ENCODE assay signal across 14 mouse cellular contexts in genomic region chr17:14506123-14506522, GRCm38 (mm10).
DNase-seq lines count a peak whose midpoint lies in the region.
"Had no signal": no experiment of that assay in that cellular context is flagged by ENCODE, and none has a peak within 500 bp of the region (broad histone marks: within the 10 kb centered on the region; RNA-seq: fewer than 3 reads in every experiment).

No protein-coding gene starts in this region.

- intact Hi-C loops in heart, postnatal 36 days (cut with DNase I), result no loop called here

- peak; percentile 86 for DNase-seq in heart, adult 11 months
- no peak for DNase-seq in heart, postnatal 36 days
- peak; percentile 34 for DNase-seq in right cerebral cortex, adult 18-20 months
- no peak for DNase-seq in right cerebral cortex, adult 2 months (ENCODE audit: low spot score in 2 of 2)
- DNase-seq in cerebellum, postnatal 4 days (ENCODE audit: low spot score in 2 of 2), result no peak
- DNase-seq: adrenal gland, adult 2 months; adrenal gland, postnatal 10 days; adrenal gland, postnatal 25 days; cerebellum, adult 11-12 months; cerebellum, adult 2 months; cerebellum, adult 9-10 months; cerebellum, postnatal 10 days; cerebellum, postnatal 25 days; embryo, embryonic 11 days had no signal

Comparison
In these comparisons a context has a peak if more than half of its experiments do, and no peak if none do; other contexts are left out.
1. DNase-seq: peak in heart, adult 11 months (single experiment) and right cerebral cortex, adult 18-20 months (single experiment); none in heart, postnatal 36 days (0 of 2), right cerebral cortex, adult 2 months (0 of 2) and cerebellum, postnatal 4 days (0 of 2).